Mouse (Mus musculus): Measurements from ENCODE around the gene Uxt.
A peak's percentile ranks its signal among the peaks of the same experiment; 100 is the strongest.

- TF ChIP-seq CTCF (IDR thresholded peaks at IDR 0.05; ENCODE audit: low read depth), result peak; percentile 59
- TF ChIP-seq EP300 (IDR thresholded peaks at IDR 0.05; ENCODE audit: low read depth), result no peak
These were observed 15.8 kb downstream of the Uxt start for GRCm38 (mm10) chrX:20946055-20946454.
